Mouse (Mus musculus) bone marrow, adult 2 months (tissue): ENCODE data around the gene Ube2j1. TPM values are rescaled to one million over a fixed set of nuclear protein-coding genes. Genes with fewer than 3 reads are reported as not detected.

ENCODE experiments used
- H3K27ac ChIP-seq: fragments of 200-500 bp; 2 replicates; pipeline ENCODE4 v1.5.1; 2012; ENCODE audit warnings: low read depth, mild to moderate bottlenecking, control low read depth, inconsistent platforms, low read length; ENCODE audit not compliant: control insufficient read depth, poor library complexity, insufficient read depth
- H3K4me1 ChIP-seq: fragments of 200-500 bp; 2 replicates; pipeline ENCODE4 v1.6.1; 2011; ENCODE audit warnings: low read length; ENCODE audit not compliant: control insufficient read depth, insufficient read depth
- H3K4me3 ChIP-seq: fragments of 200-500 bp; replicated peaks from 2 replicates; pipeline ENCODE3; 2011; ENCODE audit warnings: mild to moderate bottlenecking, low read depth, low read length, control low read depth; ENCODE audit not compliant: control insufficient read depth
- CTCF ChIP-seq: fragments of 200-500 bp; IDR thresholded peaks from 2 replicates; pipeline ENCODE4 v1.5.1; 2011; ENCODE audit warnings: low read length, control low read depth; ENCODE audit not compliant: control insufficient read depth, insufficient read depth
- POLR2A ChIP-seq: fragments of 200-500 bp; IDR thresholded peaks from 2 replicates; pipeline ENCODE4 v1.6.1; 2011; ENCODE audit warnings: low read depth, mild to moderate bottlenecking, control low read depth, low read length, borderline replicate concordance; ENCODE audit not compliant: control insufficient read depth
- WGBS: fragments of 180-500 bp; shearing (Covaris S2); methylation state at CpG from one replicate; pipeline ENCODE4 v1.1.7; 2018; 5-methylcytosine and 5-hydroxymethylcytosine counted together
- polyA plus RNA-seq: library from polyadenylated mRNA; stranded (reverse); fragments of >200 nt; gene quantifications from 2 replicates; pipeline ENCODE4 v1.2.4, GENCODE M21; 2011; ENCODE audit warnings: low replicate concordance; ENCODE audit not compliant: missing spikeins, insufficient read depth, insufficient read length

Ube2j1 gene
- polyA plus RNA-seq = 17.3 and 18.4 TPM in 2 replicates

DNA sequence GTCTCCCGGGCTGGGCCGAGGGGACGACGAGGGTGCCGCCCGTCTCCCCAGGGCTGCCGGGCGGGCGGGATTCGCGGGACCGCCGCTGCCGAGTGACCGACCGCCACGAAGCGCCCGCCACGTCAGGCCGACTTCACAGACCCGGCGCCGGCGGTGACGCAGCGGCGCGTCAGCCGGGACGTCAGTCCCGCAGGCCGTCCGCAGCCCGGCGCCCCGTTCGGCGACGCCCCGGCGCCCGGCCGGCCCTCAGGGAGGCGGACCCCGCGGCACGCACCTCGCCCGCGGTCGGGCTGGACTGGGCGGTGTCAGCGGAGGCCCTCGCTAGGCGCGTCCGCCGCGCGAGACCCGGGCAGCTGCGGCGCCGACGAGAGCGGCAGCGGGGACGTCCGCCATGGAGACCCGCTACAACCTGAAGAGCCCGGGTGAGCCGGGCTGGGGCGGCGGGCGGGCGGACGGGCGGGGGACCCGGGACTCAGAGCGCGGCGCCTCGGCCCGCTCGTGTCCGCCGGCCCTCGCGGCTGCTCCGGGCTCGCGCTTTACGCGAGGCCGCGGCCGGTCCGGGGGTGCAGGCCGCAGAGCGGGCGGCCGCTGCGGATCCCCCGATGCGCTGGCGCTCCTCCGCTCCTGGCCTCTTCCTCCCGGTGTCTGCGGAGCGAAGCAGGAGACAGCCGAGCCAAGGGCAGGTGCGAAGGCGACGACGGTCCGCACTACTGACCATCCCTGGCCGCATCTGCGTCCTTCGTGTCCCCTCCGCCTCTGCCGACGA, at the start of gene Ube2j1:
Ube2j1 (plus strand) TSS at position 222 of the 766 bp plus-strand sequence.
- TF ChIP-seq POLR2A (peak; percentile 87; the same call in 1 of the 2 replicates), CTCF (no peak)
- WGBS = under 1% methylated on average over 113 of the region's 123 CpGs
- peak within 1 kb of the TSS; percentile 97 for H3K27ac ChIP-seq
- H3K4me1 ChIP-seq = no peaks in the 10 kb centered on the region; the same call in 1 of the 2 replicates
- peak within 1 kb of the TSS; percentile 100 for H3K4me3 ChIP-seq

DNA sequence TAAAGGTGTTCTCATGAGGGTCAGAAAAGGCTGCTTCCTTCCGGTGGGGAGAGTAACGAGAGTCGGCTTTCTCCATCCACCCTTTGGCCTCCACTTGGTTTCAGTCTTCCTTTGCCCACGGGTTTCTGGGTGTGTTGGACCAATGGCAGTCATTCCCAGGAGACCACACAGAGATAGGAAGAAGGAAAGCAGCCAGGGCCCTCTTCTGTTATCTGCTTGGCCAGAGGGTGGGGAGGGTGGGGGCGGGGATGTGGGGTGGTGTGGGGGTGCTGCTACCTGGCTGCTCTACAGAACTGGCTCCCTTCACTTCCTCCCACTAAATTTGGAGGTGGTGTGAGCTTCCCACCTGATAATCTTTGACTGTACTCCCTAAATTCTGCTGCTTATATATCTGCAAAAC, 49.6 kb upstream of the Ube2j1 start:
- Histone ChIP-seq H3K4me3 (no peak overlapping the region), H3K27ac (no peak overlapping the region), H3K4me1 (no peaks in the 10 kb centered on the region; the same call in 1 of the 2 replicates)
- WGBS = 30% methylated on average over 5 of the region's 5 CpGs
- TF ChIP-seq POLR2A (no peak), CTCF (no peak)

DNA sequence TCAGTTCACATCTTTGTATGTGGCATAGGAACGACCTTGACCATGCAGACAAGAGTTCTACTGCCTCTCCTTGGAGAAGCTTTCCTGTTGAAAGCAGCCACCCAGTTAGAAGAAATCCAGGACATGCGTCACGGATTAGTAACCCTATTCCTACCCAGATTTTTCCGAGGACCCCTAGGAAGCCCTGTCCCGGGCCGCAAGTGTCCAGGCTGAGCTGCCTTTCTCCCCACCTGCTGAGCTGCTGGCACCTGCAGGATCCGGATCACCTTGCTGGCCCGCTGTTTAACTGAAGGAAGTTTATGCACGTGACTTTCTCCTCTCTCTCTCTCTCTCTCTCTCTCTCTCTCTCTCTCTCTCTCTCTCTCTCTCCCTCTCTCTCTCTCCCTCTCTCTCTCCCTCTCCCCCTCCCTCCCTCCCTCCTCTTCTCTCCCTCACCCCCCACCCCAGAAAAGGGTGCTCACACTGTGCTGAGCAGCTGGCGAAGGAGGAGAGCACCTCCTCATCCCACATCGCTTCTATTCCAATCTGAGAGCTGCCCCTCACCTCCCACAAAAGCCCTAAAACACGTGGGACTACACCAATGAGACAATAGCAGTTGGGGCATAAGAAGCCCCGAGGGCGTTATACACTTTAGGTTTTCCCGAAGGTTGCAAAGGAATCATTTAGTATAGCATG, 49.0 kb upstream of the Ube2j1 start:
- no peak overlapping the region for H3K4me3 ChIP-seq

DNA sequence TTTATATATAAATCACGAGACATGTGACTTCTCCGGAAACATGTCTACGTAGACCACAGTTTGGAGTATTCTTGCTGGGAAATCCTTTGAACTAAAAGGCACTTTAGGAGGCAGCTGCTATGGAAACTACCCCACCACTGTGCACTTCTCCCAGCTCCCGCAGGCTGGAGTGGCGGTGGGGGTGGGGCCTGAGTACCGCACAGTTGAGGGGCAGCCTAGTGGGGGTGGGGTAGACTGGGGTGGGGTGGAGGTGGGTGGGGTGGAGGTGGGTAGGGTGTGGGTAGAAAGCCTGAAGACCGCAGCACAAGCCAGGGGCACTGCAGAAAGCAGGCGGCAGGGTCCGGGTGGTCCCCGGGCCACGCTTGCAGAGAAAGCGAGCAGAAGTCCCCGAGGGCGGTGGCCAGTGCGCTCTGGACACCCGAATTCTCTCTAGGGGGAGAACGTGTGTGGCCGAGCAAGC, 48.5 kb upstream of the Ube2j1 start, which contains the start of gene Rragd:
Rragd (plus strand) TSS at position 322 of the 460 bp plus-strand sequence.
- 2% methylated on average over 18 of the region's 18 CpGs for WGBS
- TF ChIP-seq POLR2A (no peak), CTCF (no peak)
- H3K4me3 ChIP-seq = peak within 1 kb of the TSS; percentile 81
- peak within 1 kb of the TSS; percentile 65 for H3K27ac ChIP-seq
- no peaks in the 10 kb centered on the region; the same call in 1 of the 2 replicates for H3K4me1 ChIP-seq

More for the DNA sequence above, 49.0 kb upstream of the Ube2j1 start:
- TF ChIP-seq CTCF (no peak), POLR2A (no peak)
- WGBS = 17% methylated on average over 15 of the region's 15 CpGs
- Histone ChIP-seq H3K27ac (no peak overlapping the region; the same call in 1 of the 2 replicates), H3K4me1 (no peaks in the 10 kb centered on the region; the same call in 1 of the 2 replicates)

DNA sequence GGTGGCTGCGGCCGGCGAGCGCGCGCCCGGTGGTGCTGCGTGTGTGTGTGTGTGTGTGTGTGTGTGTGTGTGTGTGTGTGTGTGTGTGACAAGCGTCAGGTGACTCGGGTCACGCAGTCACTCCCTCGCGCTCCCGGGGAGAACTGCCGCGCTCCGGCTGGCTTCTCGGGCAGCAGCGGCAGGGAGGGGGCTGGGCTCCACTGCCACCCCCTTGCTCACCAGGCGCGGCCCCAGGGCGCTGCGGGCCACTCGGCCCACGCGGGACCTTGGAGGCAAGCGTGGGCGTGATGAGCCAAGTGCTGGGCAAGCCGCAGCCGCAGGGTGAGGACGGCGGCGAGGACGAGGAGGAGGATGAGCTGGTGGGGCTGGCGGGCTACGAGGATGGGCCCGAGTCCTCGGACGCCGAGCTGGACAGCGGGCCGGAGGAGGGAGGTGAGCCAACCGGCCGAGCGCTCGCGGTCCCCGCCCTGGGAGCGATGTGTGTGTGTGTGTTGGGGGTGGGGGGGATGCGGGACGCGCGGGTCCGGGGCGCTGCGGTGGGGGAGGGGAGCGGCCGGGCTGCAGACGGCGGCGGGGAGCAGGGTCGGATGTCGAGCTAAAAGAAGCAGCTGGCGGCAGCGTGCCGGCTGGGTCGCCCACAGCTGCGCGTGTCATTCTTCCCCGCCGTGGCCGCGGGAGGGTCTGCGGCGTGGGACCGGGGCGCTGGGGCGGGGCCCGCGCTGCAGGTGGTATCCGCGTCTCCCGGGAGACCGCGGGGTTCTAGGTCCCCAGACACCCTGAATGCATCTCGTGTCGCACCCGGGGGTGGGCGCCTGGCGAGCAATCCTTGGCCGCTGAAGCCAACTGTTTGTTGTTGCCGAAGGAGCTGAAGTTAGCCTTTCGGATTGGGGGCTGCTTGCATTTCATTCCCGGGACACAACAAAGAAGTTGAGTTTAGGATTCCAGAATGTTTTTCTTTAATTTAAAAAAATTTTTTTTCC, 47.8 kb upstream of the Ube2j1 start:
- Histone ChIP-seq H3K27ac (peak overlapping the region; percentile 65), H3K4me1 (no peaks in the 10 kb centered on the region; the same call in 1 of the 2 replicates), H3K4me3 (peak overlapping the region; percentile 81)
- WGBS = under 1% methylated on average over 92 of the region's 94 CpGs
- TF ChIP-seq CTCF (no peak), POLR2A (0 out of 2 replicates have a peak, but pooled peaks have one; percentile 10)

DNA sequence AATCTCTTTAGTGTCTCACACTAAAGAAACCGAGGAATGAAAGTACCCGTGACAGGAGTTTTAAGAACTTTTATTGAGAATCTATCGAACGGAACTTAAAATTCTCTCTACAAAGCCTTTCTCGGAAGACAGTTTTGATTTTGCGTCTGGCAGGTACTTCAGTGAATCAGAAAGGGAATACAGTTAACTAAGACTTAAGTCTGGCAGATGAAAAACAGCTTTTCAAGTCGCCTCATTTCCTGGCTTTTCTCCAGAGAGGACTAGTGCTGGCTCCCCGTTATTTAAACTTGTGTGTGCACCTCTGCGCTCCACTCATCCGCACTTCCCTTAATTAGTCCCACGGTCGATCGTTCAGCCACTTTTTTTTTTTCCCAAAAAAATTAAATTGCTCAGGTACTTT, 47.0 kb upstream of the Ube2j1 start:
- Histone ChIP-seq H3K4me3 (peak overlapping the region; percentile 43), H3K4me1 (no peaks in the 10 kb centered on the region; the same call in 1 of the 2 replicates), H3K27ac (no peak overlapping the region)
- WGBS = 4% methylated on average over 13 of the region's 13 CpGs
- TF ChIP-seq CTCF (no peak), POLR2A (no peak)
